Mouse (Mus musculus): Measurements from ENCODE around the gene Esp38. TPM values are rescaled to one million over a fixed set of nuclear protein-coding genes. Genes with fewer than 3 reads are reported as not detected.
"Not testable (repeated sequence)": the region's sequence is repeated elsewhere in the genome, so short reads cannot be mapped to it uniquely, and the experiment has no call there.

Esp38 gene
- not detected in 2 replicates for polyA plus RNA-seq (2011; ENCODE audit: insufficient read depth, insufficient read length, low replicate concordance, missing spikeins)

- 59% methylated on average over 3 of the region's 3 CpGs for WGBS
- Histone ChIP-seq H3K4me3 (replicated peaks; ENCODE audit: control insufficient read depth, low read depth, low read length) (no peak within 1 kb of the TSS), H3K4me1 (ENCODE audit: control insufficient read depth, insufficient read depth, low read length) (no peaks in the 10 kb centered on the region), H3K27ac (ENCODE audit: control insufficient read depth, insufficient read depth, low read depth, low read length, poor library complexity) (no peak within 1 kb of the TSS)
- TF ChIP-seq POLR2A (IDR thresholded peaks at IDR 0.05; ENCODE audit: borderline replicate concordance, control insufficient read depth, low read depth, low read length) = no peak
- no peak for TF ChIP-seq CTCF (IDR thresholded peaks at IDR 0.05; ENCODE audit: control insufficient read depth, insufficient read depth, low read length)
Observed at GRCm38 (mm10) chr17:39950220-39950619, at the start of gene Esp38. Esp38 (plus strand) TSS chr17:39950520.

GRCm38 (mm10) chr17:39902928-39903545 lies 47.3 kb upstream of the Esp38 start:
- not testable (repeated sequence) for H3K4me1 ChIP-seq (ENCODE audit: control insufficient read depth, insufficient read depth, low read length)
- WGBS = 46% methylated on average over 8 of the region's 8 CpGs

More at GRCm38 (mm10) chr17:39902928-39903545, 47.3 kb upstream of the Esp38 start:
- not testable (repeated sequence) for H3K4me3 ChIP-seq (replicated peaks; ENCODE audit: control insufficient read depth, low read depth, low read length); H3K27ac ChIP-seq (ENCODE audit: control insufficient read depth, insufficient read depth, low read depth, low read length, poor library complexity)

Other genes starting within 250 kb of the Esp38 start
- not detected in 2 replicates for gene AC192777.2, start 144.9 kb downstream of the Esp38 start, polyA plus RNA-seq (2011; ENCODE audit: insufficient read depth, insufficient read length, low replicate concordance, missing spikeins)